Mouse (Mus musculus): ENCODE results near the gene Rps6kl1. TPM values are rescaled to one million over a fixed set of nuclear protein-coding genes. Genes with fewer than 3 reads are reported as not detected.

The Rps6kl1 gene
- total and polyA plus RNA-seq, 3 experiments = 5.4 to 6.2 TPM; not detected in 1

GRCm38 (mm10) chr12:85110011-85110697, 40.9 kb downstream of the Rps6kl1 start:
- peak overlapping the region; percentile 93 for H3K9ac ChIP-seq (ENCODE audit: control insufficient read depth, low read depth, low read length, poor library complexity, severe bottlenecking)
- peaks cover 48% of the 10 kb centered on the region for H3K79me2 ChIP-seq (ENCODE audit: control insufficient read depth, insufficient read depth, low read length, poor library complexity)
- H3K36me3 ChIP-seq (ENCODE audit: control insufficient read depth in 1 of 2, insufficient read depth in 2 of 2, low read length in 2 of 2) = peaks cover 0 to 29% of the 10 kb centered on the region in 2 experiments
- no peaks in the 10 kb centered on the region for H3K27me3 ChIP-seq (ENCODE audit: control insufficient read depth in 1 of 2, insufficient read depth in 2 of 2, low read length in 2 of 2)
- DNase-seq (ENCODE audit: low read depth, low spot score) = peak; percentile 78
- H3K4me1 ChIP-seq (ENCODE audit: control insufficient read depth in 1 of 2, insufficient read depth in 2 of 2, low read length in 2 of 2) = peaks cover 11 to 29% of the 10 kb centered on the region in 2 experiments
- H3K27ac ChIP-seq (ENCODE audit: control insufficient read depth, low read depth, low read length) = peak overlapping the region; percentile 95
- no peaks in the 10 kb centered on the region for H3K9me3 ChIP-seq (replicated peaks; ENCODE audit: insufficient read depth, low read length)
- TF ChIP-seq MXI1 (IDR thresholded peaks at IDR 0.05; ENCODE audit: low read depth, low read length) (no peak; the same call in 1 of the 2 replicates), ZKSCAN1 (IDR thresholded peaks at IDR 0.05; ENCODE audit: low read depth, low read length) (no peak), POLR2AphosphoS2 (IDR thresholded peaks at IDR 0.05; ENCODE audit: low read length) (no peak), EP300 (IDR thresholded peaks at IDR 0.05; ENCODE audit: low read depth in 1 of 2, low read length in 2 of 2) (peak in 1 of 2 experiments; percentile 23; a peak in 1 of 4 replicates), TCF12 (IDR thresholded peaks at IDR 0.05; ENCODE audit: low read depth, low read length) (no peak), ZMIZ1 (IDR thresholded peaks at IDR 0.05; ENCODE audit: low read depth, low read length) (no peak), USF2 (IDR thresholded peaks at IDR 0.05; ENCODE audit: borderline replicate concordance in 1 of 2, insufficient read depth in 1 of 2, low read depth in 1 of 2, low read length in 2 of 2) (no peak), RCOR1 (IDR thresholded peaks at IDR 0.05; ENCODE audit: low read depth, low read length) (no peak), UBTF (IDR thresholded peaks at IDR 0.05; ENCODE audit: borderline replicate concordance, insufficient read depth, low read depth, low read length) (no peak), MEF2A (IDR thresholded peaks at IDR 0.05; ENCODE audit: extremely low read depth, insufficient replicate concordance, low read depth, low read length, poor library complexity, severe bottlenecking) (no peak), TBP (IDR thresholded peaks at IDR 0.05; ENCODE audit: low read depth, low read length) (peak; percentile 8), POLR2AphosphoS5 (IDR thresholded peaks at IDR 0.05; ENCODE audit: borderline replicate concordance, low read depth, low read length) (no peak), SMC3 (IDR thresholded peaks at IDR 0.05; ENCODE audit: low read depth, low read length) (no peak), ZC3H11A (IDR thresholded peaks at IDR 0.05; ENCODE audit: low read depth, low read length) (no peak), ETS1 (IDR thresholded peaks at IDR 0.05; ENCODE audit: low read depth, low read length) (no peak), CHD2 (IDR thresholded peaks at IDR 0.05; ENCODE audit: low read length) (no peak), GATA1 (IDR thresholded peaks at IDR 0.05; ENCODE audit: low read depth, low read length) (peak; percentile 18; the same call in 1 of the 2 replicates), RAD21 (IDR thresholded peaks at IDR 0.05; ENCODE audit: low read depth, low read length) (no peak)
- peak overlapping the region; percentile 83 to 94 for H3K4me3 ChIP-seq (ENCODE audit: control insufficient read depth in 1 of 2, insufficient read depth in 1 of 2, low read depth in 2 of 2, low read length in 2 of 2)

GRCm38 (mm10) chr12:85109426-85109825, 41.6 kb downstream of the Rps6kl1 start:
- Histone ChIP-seq H3K79me2 (ENCODE audit: control insufficient read depth, insufficient read depth, low read length, poor library complexity) (peaks cover 41% of the 10 kb centered on the region), H3K27me3 (ENCODE audit: control insufficient read depth in 1 of 2, insufficient read depth in 2 of 2, low read length in 2 of 2) (no peaks in the 10 kb centered on the region), H3K9ac (ENCODE audit: control insufficient read depth, low read depth, low read length, poor library complexity, severe bottlenecking) (peak overlapping the region; percentile 93), H3K27ac (ENCODE audit: control insufficient read depth, low read depth, low read length) (peak overlapping the region; percentile 95; the same call in 1 of the 2 replicates), H3K36me3 (ENCODE audit: control insufficient read depth in 1 of 2, insufficient read depth in 2 of 2, low read length in 2 of 2) (peaks cover 0 to 29% of the 10 kb centered on the region in 2 experiments; a peak in 3 of 4 replicates), H3K9me3 (replicated peaks; ENCODE audit: insufficient read depth, low read length) (no peaks in the 10 kb centered on the region), H3K4me3 (ENCODE audit: control insufficient read depth in 1 of 2, insufficient read depth in 1 of 2, low read depth in 2 of 2, low read length in 2 of 2) (peak overlapping the region; percentile 83 to 94; a peak in 3 of 4 replicates), H3K4me1 (ENCODE audit: control insufficient read depth in 1 of 2, insufficient read depth in 2 of 2, low read length in 2 of 2) (peaks cover 11 to 29% of the 10 kb centered on the region in 2 experiments)
- no peak for TF ChIP-seq NELFE (IDR thresholded peaks at IDR 0.05; ENCODE audit: low read depth, low read length)
- TF ChIP-seq SMC3 (IDR thresholded peaks at IDR 0.05; ENCODE audit: low read depth, low read length) = no peak
- no peak for TF ChIP-seq BHLHE40 (IDR thresholded peaks at IDR 0.05; ENCODE audit: borderline replicate concordance, low read depth, low read length)
- no peak for TF ChIP-seq ELF1 (IDR thresholded peaks at IDR 0.05; ENCODE audit: low read depth, low read length)
- no peak for TF ChIP-seq MYB (IDR thresholded peaks at IDR 0.05; ENCODE audit: low read depth, low read length)
- TF ChIP-seq HCFC1 (IDR thresholded peaks at IDR 0.05; ENCODE audit: low read depth, low read length) = no peak
- TF ChIP-seq GABPA (IDR thresholded peaks at IDR 0.05; ENCODE audit: low read depth, low read length) = no peak
- TF ChIP-seq TBP (IDR thresholded peaks at IDR 0.05; ENCODE audit: low read depth, low read length) = no peak
- no peak for TF ChIP-seq USF1 (IDR thresholded peaks at IDR 0.05; ENCODE audit: low read depth, low read length)
- no peak for TF ChIP-seq MYC (IDR thresholded peaks at IDR 0.05; ENCODE audit: low read depth, low read length)
- no peak for TF ChIP-seq POLR2AphosphoS5 (IDR thresholded peaks at IDR 0.05; ENCODE audit: borderline replicate concordance, low read depth, low read length)
- TF ChIP-seq CHD1 (IDR thresholded peaks at IDR 0.05; ENCODE audit: low read depth, low read length) = no peak
- no peak for TF ChIP-seq CHD2 (IDR thresholded peaks at IDR 0.05; ENCODE audit: low read length)
- no peak for TF ChIP-seq SIN3A (IDR thresholded peaks at IDR 0.05; ENCODE audit: low read length)
- peak; percentile 23 for DNase-seq (ENCODE audit: low read depth, low spot score)

Data from MEL (cell line).